Mouse (Mus musculus) layer of hippocampus, postnatal 14 days (tissue): ENCODE data around the gene Coq7. TPM values are rescaled to one million over a fixed set of nuclear protein-coding genes. Genes with fewer than 3 reads are reported as not detected.

Source experiments
- DNase-seq, 2 experiments: peaks; one replicate each; pipeline ENCODE4 v3.0.0; 2021 to 2022; ENCODE audit warnings: low spot score in 2 of 2, mixed read lengths in 1 of 2
- long read RNA-seq, 2 experiments: library from polyadenylated mRNA; stranded (forward); transcript quantifications; one replicate each; pipeline ENCODE4 v2.0.0; 2021
- total RNA-seq, 2 experiments: library from RNA; stranded (reverse); gene quantifications; 2 replicates each; pipeline ENCODE4 v1.2.3; 2021

The Coq7 gene
- 10 to 100 TPM; 35.2 to 37.0 TPM for total RNA-seq
- long read RNA-seq, experiment 1, transcript Coq7-201 (6 exons, 914 nt): major isoform, 26 of 30 reads
- long read RNA-seq, experiment 1, partial matches to known transcripts: 1 of 30 reads
- long read RNA-seq, experiment 1, other reads (novel, unspliced or antisense): 3 of 30 reads
- long read RNA-seq, experiment 2, transcript Coq7-201 (6 exons, 914 nt): major isoform, 80 of 84 reads
- long read RNA-seq, experiment 2, partial matches to known transcripts: 1 of 84 reads
- long read RNA-seq, experiment 2, other reads (novel, unspliced or antisense): 3 of 84 reads

GRCm38 (mm10) chr7:118533178-118533578 lies at the start of gene Coq7:
Coq7 (minus strand) TSS chr7:118533356.
- DNase-seq: peak; percentile 97 to 98

DNA sequence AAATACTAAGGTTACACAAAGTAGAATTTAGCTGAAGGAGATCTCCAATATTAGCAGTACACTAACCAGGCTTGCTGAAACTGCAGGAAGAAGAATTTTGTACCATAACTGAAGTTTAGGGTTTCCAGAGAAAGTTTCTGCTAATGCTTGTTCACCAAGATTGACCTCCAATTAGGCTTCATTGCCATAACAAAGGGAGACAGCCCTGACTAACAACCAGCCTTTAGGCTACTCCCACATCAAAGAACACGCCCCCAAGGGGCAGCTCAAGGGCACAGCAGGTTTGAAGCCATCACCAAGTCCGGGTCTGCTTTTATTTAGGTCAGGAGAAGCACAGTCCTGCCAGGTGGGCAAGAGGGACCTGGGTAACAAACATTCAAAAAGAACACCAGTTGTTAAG lies 46.8 kb upstream of the Coq7 start:
- DNase-seq: no peak

GRCm38 (mm10) chr7:118578269-118578668 lies 45.1 kb upstream of the Coq7 start:
- DNase-seq: no peak

DNA sequence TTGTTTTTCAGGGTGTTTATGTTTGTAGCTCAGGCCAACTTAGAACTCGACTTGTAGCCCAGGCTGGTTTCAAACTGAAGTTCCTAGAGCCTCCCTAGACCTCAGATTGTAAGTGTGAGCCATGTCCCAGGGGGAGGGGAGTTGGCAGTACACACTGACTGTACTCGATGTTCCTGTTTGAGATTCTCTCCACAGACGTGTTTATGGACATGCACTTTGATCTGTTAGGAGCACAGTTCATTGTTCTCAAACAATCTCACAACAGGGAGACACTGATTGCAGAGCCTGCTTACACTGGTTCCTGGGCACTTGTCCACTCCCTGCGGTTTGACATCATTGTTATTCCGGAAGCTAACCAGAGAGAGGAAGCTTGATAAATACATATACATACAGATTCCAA lies 38.9 kb upstream of the Coq7 start:
- DNase-seq: no peak

GRCm38 (mm10) chr7:118571350-118571749 lies 38.2 kb upstream of the Coq7 start:
- DNase-seq: no peak

- no peak for DNase-seq
Observed at GRCm38 (mm10) chr7:118569121-118569543, 36.0 kb upstream of the Coq7 start.

GRCm38 (mm10) chr7:118554290-118554689 lies 21.1 kb upstream of the Coq7 start:
- DNase-seq: no peak

DNA sequence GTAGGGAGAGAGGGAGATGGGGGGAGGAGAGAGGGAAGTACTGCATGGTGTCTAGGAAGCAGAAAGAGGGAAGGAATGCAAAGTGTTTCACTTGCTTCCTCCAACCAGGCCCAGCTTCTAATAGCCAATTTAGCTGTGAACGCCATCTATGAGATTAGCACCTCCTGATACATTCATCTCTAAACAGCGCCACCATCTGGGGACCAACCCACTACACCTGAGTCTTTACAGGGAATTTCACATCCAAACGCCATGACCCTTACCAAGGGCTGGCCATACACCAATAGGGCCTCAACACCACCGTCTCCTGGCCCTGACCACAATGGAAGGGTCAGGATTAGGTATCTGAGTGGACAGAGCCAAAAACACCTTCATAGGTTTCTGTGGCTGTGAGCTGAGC lies 20.7 kb upstream of the Coq7 start:
- no peak for DNase-seq

DNA sequence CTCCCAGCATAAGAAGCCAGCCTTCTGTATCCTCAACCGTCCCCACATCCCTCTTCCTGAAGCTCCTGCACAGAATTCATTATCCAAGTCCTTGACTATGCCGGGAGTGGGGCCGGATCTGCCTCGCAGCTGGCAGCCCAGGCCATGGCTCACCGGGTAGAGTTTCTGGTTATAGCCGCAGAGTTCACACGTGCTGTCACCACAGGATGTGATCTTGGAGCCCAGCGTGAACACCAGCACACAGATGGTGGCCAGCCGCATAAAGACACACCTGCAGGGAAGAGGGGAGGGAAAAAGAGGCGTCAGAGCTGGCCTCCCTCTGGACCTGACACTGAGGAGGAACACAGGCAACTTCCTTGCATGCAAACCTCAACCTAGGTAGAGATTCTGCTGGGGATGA lies 14.3 kb upstream of the Coq7 start:
- DNase-seq: no peak

DNA sequence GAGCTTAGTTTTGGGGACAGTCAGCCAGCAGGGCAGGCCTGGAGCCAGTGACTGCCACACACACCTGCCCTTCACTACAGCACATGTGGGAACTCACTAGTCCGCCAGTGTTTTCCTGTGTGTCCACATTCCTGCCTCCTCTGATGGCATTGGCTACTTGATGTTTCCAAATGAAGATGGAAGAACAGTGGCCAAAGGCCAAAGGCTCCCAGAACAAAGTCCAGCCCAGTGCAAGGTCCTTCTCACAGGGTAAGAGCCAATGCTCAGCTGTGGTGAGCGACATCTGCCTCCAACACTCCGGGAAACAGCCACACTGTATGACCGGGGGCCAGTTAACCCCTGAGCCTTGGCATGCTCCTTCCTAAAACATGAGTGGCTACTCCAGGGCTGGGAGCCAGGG lies 11.0 kb upstream of the Coq7 start:
- no peak for DNase-seq

- DNase-seq: no peak
Observed at GRCm38 (mm10) chr7:118535076-118535475, 1.9 kb upstream of the Coq7 start.

- no peak for DNase-seq
Observed at GRCm38 (mm10) chr7:118534326-118534725, 1.2 kb upstream of the Coq7 start.

DNA sequence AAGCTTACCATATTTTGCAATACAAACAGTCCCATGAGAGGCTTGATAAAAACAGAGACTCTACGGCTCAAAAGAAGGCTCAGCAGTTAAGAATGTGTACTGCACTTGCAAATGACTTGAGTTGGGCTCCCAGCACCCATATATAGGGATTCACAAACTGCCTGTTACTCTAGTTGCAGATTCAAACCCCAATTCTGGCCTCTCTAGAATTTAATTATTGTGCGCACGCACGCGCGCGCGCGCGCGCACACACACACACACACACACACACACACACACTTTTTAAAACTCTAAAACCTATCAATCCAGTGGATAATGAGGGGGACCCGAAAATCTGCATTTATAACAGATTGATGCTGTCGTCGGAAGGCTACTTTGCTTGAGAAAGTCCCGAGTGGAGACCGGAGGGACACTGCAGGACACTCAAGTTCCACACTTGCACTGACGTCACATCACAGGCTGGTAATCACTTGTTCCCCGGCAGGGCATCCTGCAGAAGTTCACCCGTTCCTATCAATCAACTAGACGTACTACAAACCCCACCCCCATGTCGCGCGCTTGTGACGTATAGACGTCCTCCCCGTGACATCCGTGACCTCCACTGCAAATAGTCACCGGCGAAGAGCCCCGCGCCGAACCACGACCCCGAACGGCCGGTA lies 508 bp downstream of the Coq7 start:
- DNase-seq: peak; percentile 97 to 98

GRCm38 (mm10) chr7:118526967-118527366 lies 6.2 kb downstream of the Coq7 start:
- no peak for DNase-seq

- DNase-seq: no peak
Observed at GRCm38 (mm10) chr7:118522077-118522476, 11.1 kb downstream of the Coq7 start.

DNA sequence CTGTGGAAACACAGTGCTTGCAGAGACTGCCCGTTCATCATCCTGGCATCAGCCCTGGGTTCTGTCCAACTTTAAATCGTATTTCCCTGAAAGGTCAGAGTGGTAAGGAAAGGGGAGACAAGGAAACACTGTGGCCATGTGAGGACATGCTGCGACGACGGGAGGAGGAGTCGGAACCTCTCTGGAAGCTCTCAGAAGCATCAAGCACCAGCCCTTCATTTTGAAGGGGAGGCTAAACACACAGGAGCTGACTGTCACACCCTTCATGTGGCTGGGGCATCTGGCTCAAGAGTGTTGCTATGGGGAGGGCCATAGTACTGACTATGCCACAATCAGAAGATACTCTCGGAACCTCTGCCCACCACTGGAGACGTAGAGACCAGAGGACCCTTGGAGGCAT lies 13.5 kb downstream of the Coq7 start:
- no peak for DNase-seq

DNA sequence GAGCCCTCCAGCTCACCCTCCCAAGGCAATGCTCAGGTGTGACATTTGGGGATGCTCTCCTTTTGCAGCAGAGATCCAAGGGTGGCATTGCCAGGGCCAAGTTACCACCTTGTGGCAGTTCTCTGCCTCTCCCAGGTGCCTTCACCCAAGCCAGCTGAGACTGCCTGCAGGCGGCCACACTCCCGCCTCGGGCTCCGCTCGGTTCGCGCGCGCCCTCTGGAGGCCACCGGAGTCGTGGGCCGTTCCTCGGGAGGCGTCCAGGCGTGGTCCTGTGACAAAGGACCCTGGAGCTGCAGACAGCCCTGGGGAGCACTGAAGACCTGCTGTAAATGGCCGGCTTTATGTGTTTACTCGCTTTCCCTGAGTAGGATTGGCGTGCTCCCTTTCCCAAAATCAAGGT lies 14.5 kb downstream of the Coq7 start:
- peak; percentile 62 to 73 for DNase-seq

DNA sequence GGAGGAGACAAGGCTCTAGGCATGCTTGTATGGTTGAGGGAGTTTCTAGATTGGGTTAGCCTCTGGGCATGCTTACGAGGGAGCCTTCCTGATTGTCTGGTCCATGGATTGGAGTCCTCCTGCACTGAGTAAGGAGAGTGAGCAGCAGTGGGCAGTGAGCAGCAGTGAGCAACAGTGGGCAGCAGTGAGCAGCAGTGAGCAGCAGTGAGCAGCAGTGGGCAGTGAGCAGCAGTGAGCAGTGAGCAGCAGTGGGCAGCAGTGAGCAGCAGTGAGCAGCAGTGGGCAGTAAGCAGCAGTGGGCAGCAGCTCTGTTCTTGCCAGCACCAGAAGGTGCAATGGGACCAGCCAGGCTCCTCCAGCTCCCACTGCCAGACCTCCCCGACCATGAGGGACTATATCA lies 15.3 kb downstream of the Coq7 start:
- DNase-seq: no peak

GRCm38 (mm10) chr7:118508556-118508955 lies 24.6 kb downstream of the Coq7 start:
- no peak for DNase-seq

- no peak for DNase-seq
Observed at GRCm38 (mm10) chr7:118503844-118504243, 29.3 kb downstream of the Coq7 start.

DNA sequence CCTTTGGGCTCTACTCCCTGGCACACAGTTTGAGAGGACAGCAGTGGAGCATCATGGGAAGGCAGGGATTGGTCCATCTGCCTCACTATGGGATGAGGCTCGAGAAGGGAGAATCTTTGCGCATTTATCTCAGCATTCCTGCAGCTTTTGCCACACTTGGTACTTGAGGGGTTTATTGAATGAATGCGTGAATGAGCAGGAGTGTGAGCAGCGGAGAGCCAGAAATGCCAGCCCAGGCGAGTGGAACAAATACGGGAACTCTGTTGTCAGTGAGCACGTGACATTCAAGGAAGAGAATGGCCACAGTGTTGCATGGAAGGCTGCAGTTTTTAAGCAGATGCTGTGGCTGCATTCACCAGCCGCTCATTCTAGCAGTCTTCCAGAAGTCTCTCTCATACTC lies 30.8 kb downstream of the Coq7 start:
- no peak for DNase-seq

GRCm38 (mm10) chr7:118499784-118500435 lies 33.2 kb downstream of the Coq7 start:
- DNase-seq: no peak
